Mouse (Mus musculus): Measurements from ENCODE around the gene Upf1. TPM values are rescaled to one million over a fixed set of nuclear protein-coding genes. Genes with fewer than 3 reads are reported as not detected.

Gene Upf1
- polyA plus RNA-seq (2012; rRNA removed), result 18.0 and 25.0 TPM in 2 replicates

DNA sequence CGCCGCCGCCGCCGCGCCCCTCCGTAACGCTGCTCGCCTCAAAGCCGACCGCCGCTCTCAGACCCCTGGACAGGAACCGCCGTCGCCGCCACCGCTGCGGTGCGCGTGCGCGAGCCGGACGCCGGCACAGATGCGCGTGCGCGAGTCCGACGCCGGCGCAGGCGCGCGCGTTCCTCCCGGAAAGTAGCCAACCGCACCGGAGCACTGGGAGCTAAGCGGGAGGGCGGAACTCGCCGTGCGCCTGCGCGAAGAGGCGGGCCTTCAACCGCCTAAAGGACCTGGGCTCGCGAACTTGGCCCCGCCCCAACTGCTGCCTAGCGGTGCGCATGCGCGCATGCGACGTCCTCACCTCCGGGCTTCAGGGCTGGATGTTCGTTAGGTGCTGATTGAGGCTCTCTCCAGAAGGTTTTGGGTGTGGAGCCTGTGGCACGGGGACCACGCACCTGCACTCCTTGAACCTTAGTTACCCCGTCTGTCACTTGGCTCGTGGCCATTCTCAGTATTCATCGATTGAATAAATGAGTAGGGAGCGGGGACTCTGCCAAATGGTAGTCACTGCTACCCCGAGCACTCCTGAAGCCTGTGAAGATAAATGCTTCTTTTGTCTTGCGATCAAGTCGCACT is at the start of gene Upf1:
Gene Upf1 (minus strand): TSS at position 85 of the 624 bp plus-strand sequence.

DNA sequence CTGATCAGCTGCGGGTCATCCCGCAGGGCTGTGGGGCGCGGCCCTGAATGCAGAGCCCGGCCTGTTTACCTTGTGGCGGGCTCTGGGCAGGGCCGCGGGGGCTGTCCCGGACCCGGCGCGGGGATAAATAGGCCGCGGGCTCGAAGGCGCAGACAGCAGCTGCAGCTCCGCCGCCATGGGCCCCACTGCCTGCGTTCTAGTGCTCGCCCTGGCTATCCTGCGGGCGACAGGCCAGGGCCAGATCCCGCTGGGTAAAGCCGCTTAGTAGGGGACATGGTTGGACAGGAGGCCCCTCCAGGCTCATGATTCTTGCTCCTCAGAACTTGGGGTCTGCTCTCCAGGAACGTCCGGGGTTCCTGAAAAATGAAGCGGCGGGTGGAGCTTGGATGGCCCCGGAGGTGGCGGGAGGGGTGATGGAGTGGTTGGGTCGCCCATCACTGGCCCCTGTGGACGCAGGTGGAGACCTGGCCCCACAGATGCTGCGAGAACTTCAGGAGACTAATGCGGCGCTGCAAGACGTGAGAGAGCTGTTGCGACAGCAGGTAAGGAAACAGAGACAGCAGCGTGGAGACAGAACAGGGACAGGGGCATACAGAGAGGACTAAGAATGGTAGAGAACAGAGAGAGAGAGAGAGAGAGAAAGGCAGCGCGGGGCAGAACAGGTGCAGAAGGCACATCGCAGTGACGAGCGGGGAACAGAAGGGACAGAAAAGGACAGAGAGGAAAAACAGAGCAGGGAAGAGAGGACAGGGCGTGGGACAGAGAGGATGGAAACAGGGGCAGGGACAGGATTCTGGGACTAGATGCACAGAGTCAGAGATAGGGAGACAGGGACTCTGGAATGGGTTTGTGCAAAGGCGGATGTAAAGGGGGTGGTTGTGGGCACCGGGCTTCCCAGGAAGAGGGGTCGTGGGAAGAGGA is 20.6 kb upstream of the Upf1 start, which contains the start of gene Comp:
Gene Comp (plus strand): TSS at position 162 of the 921 bp plus-strand sequence.

DNA sequence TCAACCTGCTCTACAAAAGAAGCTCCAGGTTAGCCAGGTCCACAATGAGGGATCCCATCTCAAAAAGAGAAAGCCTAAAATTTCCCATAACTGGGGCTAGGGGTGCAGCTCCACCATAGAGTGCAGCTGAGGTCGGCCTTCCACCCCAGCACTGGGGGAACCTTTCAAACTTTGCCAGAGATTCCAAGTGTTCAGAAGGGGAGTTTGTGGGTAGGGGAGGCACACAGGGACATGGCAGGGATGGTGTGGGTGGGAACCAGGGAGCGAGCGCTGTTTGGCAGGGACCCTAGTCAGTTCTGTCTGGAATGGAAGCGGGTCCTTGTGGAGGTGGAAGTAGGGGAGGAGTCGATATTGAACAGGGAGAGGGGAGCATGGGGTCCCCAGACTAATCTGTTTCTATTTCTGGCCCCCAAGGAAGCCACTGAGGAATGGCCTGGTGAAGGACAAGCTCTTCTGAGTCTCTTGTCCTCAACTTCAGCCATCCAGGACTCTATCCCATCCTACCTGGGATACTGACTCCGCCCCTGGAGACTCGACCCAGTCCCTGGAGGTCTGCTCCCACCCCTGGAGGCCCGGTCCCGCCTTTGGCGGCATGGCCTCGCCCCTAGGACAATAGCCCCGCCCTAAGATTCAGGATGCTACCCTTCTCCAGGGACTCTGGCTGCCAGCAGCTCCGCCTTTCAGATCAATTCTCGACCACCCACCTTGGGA is 23.8 kb downstream of the Upf1 start, which contains the start of gene Gdf1:
Gene Gdf1 (plus strand): TSS at position 694 of the 711 bp plus-strand sequence.

DNA sequence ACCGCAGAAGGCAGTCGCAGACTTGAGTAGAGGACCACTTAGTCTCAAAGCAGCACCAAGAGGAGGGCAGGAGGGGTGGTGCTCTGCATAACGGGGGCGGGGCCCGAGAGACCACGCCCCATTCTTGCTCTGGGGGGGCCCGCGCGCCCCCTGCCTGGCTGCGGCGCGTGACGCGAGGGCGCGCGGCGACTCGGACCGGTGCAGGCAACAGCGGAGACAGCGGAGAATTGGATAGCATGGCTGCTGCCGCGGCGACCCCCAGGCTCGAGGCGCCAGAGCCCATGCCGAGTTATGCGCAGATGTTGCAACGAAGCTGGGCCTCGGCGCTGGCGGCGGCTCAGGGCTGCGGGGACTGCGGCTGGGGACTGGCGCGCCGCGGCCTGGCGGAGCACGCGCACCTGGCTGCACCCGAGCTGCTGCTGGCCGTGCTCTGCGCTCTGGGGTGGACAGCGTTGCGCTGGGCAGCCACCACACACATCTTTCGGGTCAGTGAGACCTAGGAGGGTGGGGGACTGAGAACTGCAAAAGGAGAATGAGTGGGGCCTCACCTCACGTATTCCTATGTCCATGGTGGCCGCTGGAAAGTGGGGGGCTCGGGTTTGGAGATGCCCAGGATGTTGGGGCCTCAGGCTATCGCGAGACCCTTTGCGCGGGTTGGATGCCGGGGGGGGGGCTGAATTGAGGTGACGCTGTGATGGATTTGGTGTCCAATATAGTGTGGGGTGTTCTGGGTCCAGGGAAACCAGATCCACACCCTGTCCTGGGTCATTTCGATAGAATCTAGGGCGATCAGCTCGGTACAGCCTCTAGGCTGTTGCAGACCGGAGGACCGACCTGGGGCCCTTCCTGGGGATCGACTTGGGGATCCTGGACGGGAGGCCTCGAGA is 37.2 kb downstream of the Upf1 start, which contains the start of gene Cers1:
Gene Cers1 (plus strand): TSS at position 152 of the 887 bp plus-strand sequence.

DNA sequence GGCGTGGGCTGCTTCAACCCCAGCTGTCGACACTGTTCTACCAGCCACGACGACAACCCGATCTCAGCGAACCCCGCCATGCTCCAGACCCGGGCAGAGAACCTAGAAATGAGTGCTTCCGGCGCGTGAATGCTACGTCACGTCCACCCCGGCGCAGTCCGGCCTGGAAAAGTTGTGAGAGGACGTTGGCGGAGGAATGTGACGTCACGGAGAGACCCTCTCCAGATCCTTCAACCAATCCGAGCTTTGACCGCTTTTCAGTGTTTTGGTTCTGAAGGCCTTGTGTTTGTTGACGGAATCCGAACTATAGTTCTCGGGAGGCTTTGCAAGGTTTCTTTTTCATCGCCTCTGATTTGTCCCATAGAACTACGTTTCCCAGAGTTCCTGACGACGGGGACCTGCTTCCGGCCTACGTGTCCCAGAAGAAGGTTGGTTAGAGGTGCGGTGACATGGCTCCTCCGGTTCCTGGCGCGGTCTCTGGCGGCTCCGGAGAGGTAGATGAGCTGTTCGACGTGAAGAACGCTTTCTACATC is 50.7 kb downstream of the Upf1 start, which contains the start of the genes Ddx49 and Cope:
Gene Ddx49 (minus strand): TSS at position 132 of the 533 bp plus-strand sequence.
Gene Cope (plus strand): TSS at position 161 of the 533 bp plus-strand sequence.

DNA sequence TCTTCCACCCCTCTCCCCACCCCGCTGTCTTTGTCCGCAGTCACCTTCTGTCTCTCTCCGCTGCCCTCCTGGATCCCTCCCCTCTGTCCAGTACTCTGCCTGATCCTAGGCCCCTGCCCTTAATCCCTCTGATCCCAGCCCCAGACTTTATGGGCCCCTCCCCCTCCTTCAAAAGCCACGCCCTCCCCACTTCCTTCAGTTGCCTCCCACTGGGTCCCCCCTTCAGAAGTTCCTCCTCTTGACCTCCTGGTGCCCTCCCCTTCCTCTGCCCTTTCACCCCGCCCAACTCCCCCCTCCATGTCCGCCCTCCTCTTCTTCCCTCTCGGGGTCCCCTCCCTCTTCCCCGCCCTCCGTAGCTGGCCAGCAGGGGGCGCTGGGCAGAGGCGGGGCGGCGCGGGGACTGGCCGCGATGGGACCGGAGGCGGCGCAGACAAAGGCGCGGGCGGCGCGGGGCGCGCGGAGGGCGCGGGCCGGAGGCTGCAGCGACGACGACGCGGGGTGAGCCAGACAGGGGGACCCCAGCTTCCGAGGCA is 70.4 kb downstream of the Upf1 start, which contains the start of gene Homer3:
Gene Homer3 (plus strand): TSS at position 225 of the 533 bp plus-strand sequence.

Other genes starting within 250 kb of the Upf1 start
- 80.6 and 97.8 TPM in 2 replicates for gene Ncan, start 232.4 kb downstream of the Upf1 start, polyA plus RNA-seq (2012; rRNA removed)
- gene Nr2c2ap, start 221.9 kb downstream of the Upf1 start, polyA plus RNA-seq (2012; rRNA removed), result 28.4 and 28.9 TPM in 2 replicates
- 14.2 and 16.7 TPM in 2 replicates for gene Rfxank, start 214.1 kb downstream of the Upf1 start, polyA plus RNA-seq (2012; rRNA removed)
- 107 and 110 TPM in 2 replicates for gene Borcs8, start 213.8 kb downstream of the Upf1 start, polyA plus RNA-seq (2012; rRNA removed)
- 0.31 and 0.49 TPM in 2 replicates for gene Mef2b, start 213.6 kb downstream of the Upf1 start, polyA plus RNA-seq (2012; rRNA removed)
- gene Tmem161a, start 180.9 kb downstream of the Upf1 start, polyA plus RNA-seq (2012; rRNA removed), result 88.0 and 105 TPM in 2 replicates
- gene Slc25a42, start 141.0 kb downstream of the Upf1 start, polyA plus RNA-seq (2012; rRNA removed), result 30.8 and 32.6 TPM in 2 replicates
- 144 and 148 TPM in 2 replicates for gene Sugp2, start 119.1 kb downstream of the Upf1 start, polyA plus RNA-seq (2012; rRNA removed)
- gene Armc6, start 118.8 kb downstream of the Upf1 start, polyA plus RNA-seq (2012; rRNA removed), result 143 and 144 TPM in 2 replicates
- 39.3 and 42.2 TPM in 2 replicates for gene Homer3, start 70.5 kb downstream of the Upf1 start, polyA plus RNA-seq (2012; rRNA removed)
- 53.5 and 59.7 TPM in 2 replicates for gene Ddx49, start 50.8 kb downstream of the Upf1 start, polyA plus RNA-seq (2012; rRNA removed)
- 260 and 266 TPM in 2 replicates for gene Cope, start 50.8 kb downstream of the Upf1 start, polyA plus RNA-seq (2012; rRNA removed)
- gene Cers1, start 37.5 kb downstream of the Upf1 start, polyA plus RNA-seq (2012; rRNA removed), result 37.7 and 45.2 TPM in 2 replicates
- 13.0 and 13.6 TPM in 2 replicates for gene Gdf1, start 23.5 kb downstream of the Upf1 start, polyA plus RNA-seq (2012; rRNA removed)
- gene Comp, start 20.3 kb upstream of the Upf1 start, polyA plus RNA-seq (2012; rRNA removed), result 0.19 and 0.36 TPM in 2 replicates
- 48.8 and 63.0 TPM in 2 replicates for gene Crtc1, start 86.3 kb upstream of the Upf1 start, polyA plus RNA-seq (2012; rRNA removed)
- 45.0 and 47.6 TPM in 2 replicates for gene Klhl26, start 123.7 kb upstream of the Upf1 start, polyA plus RNA-seq (2012; rRNA removed)
- gene Tmem59l, start 134.1 kb upstream of the Upf1 start, polyA plus RNA-seq (2012; rRNA removed), result 93.1 and 93.2 TPM in 2 replicates
- 21.4 and 29.2 TPM in 2 replicates for gene Crlf1, start 139.9 kb upstream of the Upf1 start, polyA plus RNA-seq (2012; rRNA removed)
- gene Rex1bd, start 153.5 kb upstream of the Upf1 start, polyA plus RNA-seq (2012; rRNA removed), result 208 and 217 TPM in 2 replicates
- 1,219 and 1,269 TPM in 2 replicates for gene Uba52, start 157.5 kb upstream of the Upf1 start, polyA plus RNA-seq (2012; rRNA removed)
- 515 and 521 TPM in 2 replicates for gene Fkbp8, start 174.4 kb upstream of the Upf1 start, polyA plus RNA-seq (2012; rRNA removed)
- gene Kxd1, start 174.7 kb upstream of the Upf1 start, polyA plus RNA-seq (2012; rRNA removed), result 36.9 and 38.8 TPM in 2 replicates
- 21.8 and 22.9 TPM in 2 replicates for gene Ell, start 186.2 kb upstream of the Upf1 start, polyA plus RNA-seq (2012; rRNA removed)
- gene Isyna1, start 241.1 kb upstream of the Upf1 start, polyA plus RNA-seq (2012; rRNA removed), result 198 and 208 TPM in 2 replicates

Data from central nervous system, embryonic 18 days (tissue).